Mouse (Mus musculus): ENCODE measurements at regions not wholly inside any gene's neighbourhood (a gene's known extent, or its start where the extent isn't known, plus 50 kb on each side); places are given as distances from the start of the nearest gene placed in this dataset.

GRCm38 (mm10) chr12:68242683-68243082 is 916.3 kb downstream of the Rps29 start:
- DNase-seq (ENCODE audit: low spot score in 2 of 2), result no peak

- DNase-seq (ENCODE audit: low spot score in 2 of 2), result no peak
These were observed 927.2 kb downstream of the Rps29 start for GRCm38 (mm10) chr12:68231803-68232202.

GRCm38 (mm10) chr12:68217091-68217490 is 941.9 kb downstream of the Rps29 start:
- no peak for DNase-seq (ENCODE audit: low spot score in 2 of 2)

- peak; percentile 11 to 16 for DNase-seq (ENCODE audit: low spot score in 2 of 2)
These were observed 950.7 kb downstream of the Rps29 start for GRCm38 (mm10) chr12:68208302-68208701.

- DNase-seq (ENCODE audit: low spot score in 2 of 2), result no peak
These were observed 961.5 kb upstream of the Mdga2 start for GRCm38 (mm10) chr12:68183858-68184257.

GRCm38 (mm10) chr12:68161317-68161716 is 939.0 kb upstream of the Mdga2 start:
- DNase-seq (ENCODE audit: low spot score in 2 of 2), result no peak

- DNase-seq (ENCODE audit: low spot score in 2 of 2), result no peak
These were observed 925.7 kb upstream of the Mdga2 start for GRCm38 (mm10) chr12:68148066-68148465.

- no peak for DNase-seq (ENCODE audit: low spot score in 2 of 2)
These were observed 917.5 kb upstream of the Mdga2 start for GRCm38 (mm10) chr12:68139831-68140230.

GRCm38 (mm10) chr12:68131776-68132175 is 909.4 kb upstream of the Mdga2 start:
- no peak for DNase-seq (ENCODE audit: low spot score in 2 of 2)

GRCm38 (mm10) chr12:68115762-68116161 is 893.4 kb upstream of the Mdga2 start:
- no peak for DNase-seq (ENCODE audit: low spot score in 2 of 2)

Data from layer of hippocampus, postnatal 14 days (tissue).